Mouse (Mus musculus) B cell, adult 2 months (primary cell): Measurements from ENCODE around the gene Herpud1.

ENCODE experiments used
- DNase-seq, 2 experiments: peaks; one replicate each; pipeline ENCODE4 v3.0.0; 2022

The Herpud1 gene

DNA sequence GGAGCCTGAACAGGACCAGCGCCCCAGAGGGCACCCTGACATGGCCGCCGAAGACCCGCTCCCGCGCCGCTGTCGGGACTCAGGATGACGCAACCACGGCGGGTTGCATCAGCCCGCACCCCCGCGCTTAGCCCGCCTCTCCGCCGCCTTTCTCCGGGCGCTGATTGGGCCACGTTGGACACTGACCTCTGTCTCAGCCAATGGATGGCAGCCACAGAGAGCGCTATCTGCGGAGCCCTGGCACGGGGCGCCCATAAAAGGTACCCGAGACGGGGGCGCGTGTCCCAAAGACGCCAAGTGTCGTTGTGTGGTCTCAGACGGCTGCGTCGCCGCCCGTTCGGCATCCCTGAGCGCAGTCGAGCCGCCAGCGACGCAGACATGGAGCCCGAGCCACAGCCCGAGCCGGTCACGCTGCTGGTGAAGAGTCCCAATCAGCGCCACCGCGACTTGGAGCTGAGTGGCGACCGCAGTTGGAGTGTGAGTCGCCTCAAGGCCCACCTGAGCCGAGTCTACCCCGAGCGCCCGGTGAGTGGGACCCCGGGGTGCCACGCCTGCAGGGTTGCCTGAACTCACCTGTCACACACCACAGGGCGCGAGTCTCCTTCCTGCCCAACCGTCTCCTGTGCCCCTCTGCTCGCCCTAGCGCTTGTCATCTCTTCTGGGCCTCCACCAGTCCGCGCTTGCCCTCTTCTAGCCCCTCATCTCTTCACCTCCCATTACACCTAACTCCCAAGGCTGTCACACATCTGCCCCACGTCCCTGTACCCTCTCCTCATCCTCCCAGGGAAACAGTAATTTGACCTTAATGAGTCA is at the start of gene Herpud1:
Gene Herpud1, plus strand, starts transcription at position 225 of the 813 bp plus-strand sequence.
- peak; percentile 96 for DNase-seq

DNA sequence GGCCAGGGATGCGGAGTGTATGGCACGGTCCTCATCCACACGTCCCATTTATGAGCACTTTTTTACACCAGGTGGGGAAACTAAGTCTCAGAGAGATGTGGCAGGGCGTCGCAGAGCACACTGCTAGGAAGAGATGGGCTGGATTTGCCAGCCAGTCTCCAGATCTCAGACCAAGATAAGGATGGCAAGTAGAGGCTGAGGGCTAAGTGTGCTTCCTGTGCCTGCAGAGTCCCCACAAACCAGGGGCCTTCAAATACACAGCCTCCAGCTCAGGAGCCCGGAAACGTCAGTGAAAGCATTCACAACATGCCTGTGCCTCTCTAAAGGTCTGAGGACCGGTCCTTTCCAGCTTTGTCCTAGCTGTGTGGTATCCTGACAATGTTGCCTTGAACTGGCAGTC is 48.7 kb upstream of the Herpud1 start:
- DNase-seq: no peak

DNA sequence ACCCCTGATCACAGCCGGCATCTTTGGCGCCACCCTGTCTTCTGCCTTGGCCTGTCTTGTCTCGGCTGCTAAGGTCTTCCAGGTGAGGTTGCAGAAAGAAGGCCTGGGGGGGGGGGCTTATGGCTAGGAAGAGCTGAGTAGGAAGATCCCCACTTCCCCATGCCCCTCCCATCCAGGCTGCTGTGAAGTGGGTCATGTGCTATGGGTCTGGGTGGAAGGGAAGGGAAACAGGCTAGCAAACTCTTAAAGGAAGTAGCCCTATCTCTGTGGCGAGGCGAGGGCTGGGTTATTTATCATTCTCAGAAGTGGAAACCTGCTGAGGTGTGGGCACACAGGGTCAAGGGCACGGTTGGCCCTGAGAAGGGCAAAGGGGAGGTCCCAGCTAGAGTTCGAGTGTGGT is 45.4 kb upstream of the Herpud1 start:
- DNase-seq: no peak

DNA sequence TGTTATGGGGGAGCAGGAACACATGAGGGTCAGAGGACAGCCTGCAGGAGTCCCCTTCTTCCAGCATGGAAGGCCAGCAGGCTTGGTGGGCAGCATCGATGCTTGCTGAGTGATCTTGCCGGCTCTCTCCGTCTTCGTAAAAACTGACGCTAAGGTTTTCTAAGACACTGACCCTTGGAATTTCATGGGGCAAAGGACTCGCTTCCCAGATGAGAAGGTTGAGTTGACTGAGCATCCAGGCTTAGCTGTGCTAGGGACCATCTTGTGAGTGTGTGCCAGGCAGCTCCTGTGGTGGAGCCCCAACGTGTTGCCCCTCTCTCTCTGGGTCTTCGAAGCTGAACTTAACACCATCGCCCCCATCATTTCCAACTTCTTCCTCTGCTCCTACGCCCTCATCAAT is 43.5 kb upstream of the Herpud1 start:
- no peak for DNase-seq

DNA sequence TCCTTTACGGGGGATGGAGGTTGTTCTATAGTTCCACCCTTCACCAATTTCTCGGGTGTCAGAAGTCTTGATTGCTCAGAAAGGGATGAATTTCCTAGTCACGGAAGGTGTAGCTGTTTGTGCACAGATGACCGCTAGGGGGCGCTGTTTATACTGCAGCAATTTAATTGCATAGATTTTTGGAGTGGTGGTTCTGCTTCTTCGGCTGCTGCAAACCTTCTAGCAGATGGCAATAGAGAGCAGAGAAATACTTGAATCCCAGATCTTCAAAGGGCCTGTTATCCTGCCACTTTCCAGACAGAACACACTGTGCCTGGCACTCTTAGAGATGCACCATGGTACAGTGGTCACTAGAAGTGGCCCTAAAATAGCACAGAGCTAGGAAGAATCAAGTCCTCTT is 42.9 kb upstream of the Herpud1 start:
- DNase-seq: peak; percentile 92

DNA sequence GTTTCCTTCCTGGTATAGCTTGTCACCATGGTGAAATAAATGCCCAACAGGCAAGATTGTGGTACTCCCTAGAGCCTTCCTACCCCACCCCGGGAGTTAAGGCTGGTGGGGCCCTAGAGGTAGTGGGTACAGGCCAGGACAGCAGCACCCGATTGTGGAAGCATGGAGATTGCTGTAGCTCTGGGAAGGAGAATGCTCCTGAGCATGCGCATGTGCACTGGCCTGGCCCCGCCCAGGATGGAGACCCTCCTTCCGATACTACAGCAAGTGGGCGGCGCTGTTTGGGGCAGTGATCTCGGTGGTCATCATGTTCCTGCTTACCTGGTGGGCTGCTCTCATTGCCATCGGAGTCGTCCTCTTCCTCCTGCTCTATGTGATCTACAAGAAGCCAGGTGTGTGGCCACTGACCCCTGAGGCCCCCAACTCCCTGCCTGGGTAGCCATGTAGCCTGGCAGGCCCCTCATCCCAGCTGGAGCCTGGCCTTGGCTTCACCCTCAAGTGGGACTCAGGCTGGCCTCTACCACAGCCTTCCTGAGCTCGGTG is 42.4 kb upstream of the Herpud1 start:
- no peak for DNase-seq

DNA sequence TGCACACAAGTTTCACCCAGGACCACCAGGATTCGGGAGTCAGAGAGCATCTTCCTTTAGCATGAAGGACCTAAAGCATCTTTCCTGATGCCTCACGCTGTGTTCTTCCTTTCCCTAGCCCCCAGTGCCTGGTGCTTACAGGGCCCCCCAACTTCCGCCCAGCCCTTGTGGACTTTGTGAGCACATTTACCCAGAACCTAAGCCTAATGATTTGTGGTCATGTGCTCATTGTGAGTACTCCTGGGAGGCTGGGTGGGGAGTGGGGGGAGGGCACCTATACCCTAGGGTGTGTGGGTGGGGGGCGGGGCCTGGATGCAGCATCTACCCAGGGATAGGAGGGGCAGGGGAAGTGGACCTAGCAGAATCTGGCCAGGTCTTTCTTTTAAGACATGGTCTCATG is 40.6 kb upstream of the Herpud1 start:
- DNase-seq: no peak

DNA sequence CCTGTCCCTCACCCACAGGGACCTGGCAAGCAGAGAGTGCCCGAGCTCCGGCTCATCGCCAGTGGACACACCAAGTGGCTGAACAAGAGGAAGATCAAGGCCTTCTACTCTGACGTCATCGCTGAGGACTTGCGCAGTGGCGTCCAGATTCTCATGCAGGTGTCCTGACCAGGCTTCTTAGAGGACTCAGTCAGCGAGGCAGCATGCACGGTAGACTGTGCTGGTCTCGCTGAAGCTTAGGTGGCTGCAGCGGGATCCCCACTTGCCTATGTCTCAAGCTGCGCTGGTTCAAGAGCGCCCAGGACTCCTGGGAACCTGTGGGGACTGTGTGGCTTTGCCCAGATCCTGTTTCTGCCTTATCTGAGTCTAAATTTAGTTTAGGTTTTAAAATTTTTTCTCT is 40.0 kb upstream of the Herpud1 start:
- peak; percentile 35 to 46 for DNase-seq

DNA sequence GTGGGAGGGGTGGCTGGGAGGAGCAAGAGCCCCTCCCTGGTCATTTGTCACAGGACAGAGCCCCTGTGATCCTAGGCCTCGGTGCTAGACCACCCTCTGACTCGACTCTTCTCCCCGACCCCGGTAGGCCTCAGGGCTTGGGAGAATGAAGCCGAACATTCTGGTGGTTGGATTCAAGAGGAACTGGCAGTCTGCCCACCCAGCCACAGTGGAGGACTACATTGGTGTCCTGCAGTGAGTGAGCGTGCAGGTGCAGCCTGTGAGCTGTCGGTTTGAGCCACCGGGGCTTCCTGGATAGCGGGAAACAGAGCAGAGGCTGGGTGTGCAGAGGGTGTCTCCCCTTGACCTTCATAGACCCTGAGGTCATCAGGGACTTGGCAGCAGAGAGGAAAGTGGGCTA is 37.8 kb upstream of the Herpud1 start:
- DNase-seq: no peak

DNA sequence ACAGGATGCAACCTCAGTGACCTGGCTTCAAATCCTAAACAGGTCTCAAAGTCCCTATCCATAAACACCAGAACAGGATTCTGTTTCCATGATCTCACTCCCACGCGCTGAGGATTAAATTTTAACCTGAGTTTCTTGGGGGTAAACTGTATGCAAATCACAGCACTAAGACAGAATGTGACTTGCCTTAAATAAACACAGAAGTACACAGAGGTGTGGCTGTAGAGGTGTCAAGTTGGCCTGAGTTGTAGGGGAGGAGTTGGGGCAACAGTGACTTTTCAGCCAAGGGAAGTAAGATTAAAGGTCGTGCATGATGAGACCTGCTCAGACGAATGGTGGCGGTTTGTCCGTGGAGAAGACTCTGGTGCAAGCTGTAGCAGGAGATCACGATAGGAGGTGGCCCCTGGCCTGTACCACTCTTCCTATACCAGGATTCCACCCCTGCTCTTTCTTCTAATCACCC is 32.1 kb upstream of the Herpud1 start:
- DNase-seq: peak in 1 of 2 experiments; percentile 72

DNA sequence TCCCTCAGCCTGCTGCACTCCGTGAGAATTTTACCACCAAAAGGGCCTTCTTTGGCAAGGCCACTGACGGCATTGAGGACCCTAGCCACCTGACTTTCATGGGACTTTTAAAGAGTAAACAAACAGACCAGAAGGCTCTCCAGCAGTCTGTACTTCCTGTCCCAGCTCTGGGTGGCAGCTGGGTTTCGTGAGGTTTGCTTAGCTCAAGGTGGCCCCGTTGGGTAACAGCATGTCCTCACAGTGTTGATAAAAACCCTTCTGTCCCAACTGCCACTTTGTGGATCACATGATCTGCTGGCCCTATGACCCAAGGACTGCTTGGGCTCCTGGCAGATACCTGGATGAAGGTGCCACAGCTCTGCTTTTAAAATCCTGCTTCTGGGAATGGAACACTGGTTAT is 31.7 kb upstream of the Herpud1 start:
- peak in 1 of 2 experiments; percentile 71 for DNase-seq

DNA sequence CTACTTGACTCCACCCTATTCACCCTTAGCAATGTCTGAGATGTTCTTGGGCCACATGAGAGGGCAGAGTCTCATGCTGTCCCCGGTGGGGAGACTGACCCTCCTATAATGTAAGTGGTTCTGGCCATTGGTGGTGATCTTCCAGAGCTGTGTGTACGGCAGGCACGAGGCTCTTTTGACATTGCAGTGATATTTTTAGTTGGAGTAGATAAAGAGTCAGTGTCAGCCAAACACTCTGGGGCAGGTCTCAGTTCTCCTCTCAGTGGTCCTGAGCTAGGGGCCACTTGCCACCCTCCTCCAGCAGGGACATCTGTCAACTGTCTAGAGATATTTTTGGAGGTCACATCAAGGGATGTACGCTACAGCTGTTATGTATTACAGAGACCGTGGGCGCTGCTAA is 29.0 kb upstream of the Herpud1 start:
- DNase-seq: no peak

DNA sequence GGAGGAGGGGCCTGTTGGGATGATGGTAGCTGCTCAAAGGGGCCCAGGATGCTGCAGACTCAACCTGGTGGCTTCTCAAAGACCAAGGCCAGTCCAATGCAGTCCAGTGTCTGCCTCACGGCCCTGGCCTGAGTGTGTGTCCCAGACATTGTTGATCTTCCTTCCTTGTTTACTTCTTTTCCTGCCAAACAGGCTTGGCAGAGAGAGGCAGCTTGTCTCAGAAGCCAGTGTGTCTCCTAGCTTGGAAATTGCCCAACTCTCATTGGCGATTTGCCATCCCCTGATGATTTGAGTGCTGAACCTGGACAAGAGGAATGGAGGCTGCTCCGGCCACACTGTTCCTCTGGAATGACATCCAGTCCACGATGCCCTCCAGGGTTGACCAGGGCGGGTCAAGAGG is 27.7 kb upstream of the Herpud1 start:
- no peak for DNase-seq

DNA sequence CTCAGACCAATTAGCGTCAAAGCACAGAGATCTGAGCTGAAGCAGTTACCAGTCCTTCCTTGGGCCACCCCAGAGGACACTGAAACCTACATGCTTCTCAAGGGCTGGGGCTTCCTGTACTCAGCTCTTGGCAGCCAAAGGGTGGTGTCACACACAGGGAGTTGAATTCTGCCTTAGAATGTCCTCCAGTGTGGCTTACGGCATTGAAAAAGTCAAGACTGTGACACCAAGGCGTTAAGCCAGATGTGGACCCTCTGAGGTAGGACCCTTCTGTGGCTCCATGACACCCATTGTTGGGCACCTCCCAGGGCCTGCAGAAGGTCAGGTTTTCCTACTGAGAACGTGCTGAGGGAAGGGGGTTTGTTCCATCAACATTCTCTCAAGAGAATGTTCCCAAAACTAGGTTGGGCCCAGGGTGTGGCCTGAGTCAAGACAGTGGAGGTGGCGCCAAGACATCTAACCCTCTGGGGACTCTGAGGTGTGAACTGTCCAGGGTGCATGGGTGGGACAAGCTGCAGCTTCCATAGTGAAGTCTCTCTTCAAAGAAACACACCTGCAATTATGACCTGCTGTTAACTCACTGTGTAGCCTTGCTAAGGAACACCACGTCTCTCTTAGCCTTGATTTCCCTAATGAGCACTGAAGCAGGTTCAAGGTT is 24.3 kb upstream of the Herpud1 start:
- no peak for DNase-seq

DNA sequence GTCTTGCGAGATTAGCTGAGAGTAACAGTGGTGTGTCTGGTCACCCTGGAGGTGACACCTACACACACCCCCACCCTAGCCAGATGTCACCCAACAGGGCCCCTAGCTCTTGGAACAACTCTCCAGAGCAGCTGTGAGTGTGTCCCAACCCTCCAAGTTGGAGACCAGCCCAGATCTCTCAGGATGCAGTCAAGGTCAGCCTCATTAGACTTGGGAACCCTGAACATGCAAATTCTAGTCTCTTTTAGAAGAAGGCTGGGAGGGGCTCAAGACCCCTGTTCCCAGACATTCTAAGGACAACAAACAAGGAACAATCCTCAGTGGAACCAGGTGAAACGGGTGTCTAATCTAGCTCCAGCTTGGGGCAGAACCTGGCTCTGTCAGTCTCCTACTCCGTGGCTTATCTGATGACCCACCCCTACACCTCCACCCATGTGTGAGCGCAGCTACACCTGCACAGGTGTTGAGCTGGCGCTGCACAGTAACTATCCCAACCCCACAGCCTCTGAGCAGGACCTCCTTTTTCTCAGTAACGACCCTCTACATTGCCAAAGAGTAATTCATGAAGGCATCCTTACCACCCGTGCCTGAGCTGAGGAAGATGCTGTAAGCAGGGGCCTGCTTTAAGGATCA is 23.5 kb upstream of the Herpud1 start:
- DNase-seq: no peak

DNA sequence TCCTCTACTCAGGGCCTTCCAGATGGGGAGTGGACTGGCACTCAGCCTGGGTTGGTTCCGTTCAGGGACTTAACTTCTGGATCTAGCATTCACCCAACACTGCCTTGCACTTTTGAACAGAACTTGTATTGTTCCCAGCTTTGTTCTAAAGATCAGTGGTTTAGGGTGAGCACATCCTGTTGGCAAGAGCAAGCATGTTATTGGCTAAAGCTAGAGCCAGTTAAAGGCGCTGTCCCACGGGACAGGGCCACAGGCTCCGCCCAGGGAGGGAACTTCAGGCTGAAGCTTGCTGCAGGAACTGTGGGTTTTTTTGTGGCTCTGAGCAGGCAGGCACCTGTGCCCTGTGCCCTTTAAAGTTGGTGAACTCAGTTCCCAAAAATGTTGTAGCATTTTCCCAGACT is 22.9 kb upstream of the Herpud1 start:
- peak; percentile 90 to 92 for DNase-seq

DNA sequence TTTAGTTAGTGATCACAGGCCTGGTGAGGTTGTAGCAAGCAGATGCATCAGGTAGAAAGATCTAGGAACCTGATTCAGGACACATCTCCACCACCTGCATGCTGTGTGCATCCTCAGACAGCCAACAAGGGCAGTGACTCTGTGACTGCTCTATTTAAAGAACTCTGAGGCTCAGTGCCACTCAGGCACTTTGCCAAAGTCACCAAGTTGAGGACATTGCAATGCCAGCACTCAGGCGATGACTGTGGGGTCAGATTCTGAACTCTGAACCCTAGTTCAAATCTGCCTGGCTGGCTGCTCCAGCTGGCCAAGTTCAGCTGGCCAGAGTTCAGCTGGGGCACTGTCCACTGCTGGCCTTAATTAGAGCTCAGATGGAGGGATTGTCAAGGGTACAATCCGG is 22.3 kb upstream of the Herpud1 start:
- no peak for DNase-seq

DNA sequence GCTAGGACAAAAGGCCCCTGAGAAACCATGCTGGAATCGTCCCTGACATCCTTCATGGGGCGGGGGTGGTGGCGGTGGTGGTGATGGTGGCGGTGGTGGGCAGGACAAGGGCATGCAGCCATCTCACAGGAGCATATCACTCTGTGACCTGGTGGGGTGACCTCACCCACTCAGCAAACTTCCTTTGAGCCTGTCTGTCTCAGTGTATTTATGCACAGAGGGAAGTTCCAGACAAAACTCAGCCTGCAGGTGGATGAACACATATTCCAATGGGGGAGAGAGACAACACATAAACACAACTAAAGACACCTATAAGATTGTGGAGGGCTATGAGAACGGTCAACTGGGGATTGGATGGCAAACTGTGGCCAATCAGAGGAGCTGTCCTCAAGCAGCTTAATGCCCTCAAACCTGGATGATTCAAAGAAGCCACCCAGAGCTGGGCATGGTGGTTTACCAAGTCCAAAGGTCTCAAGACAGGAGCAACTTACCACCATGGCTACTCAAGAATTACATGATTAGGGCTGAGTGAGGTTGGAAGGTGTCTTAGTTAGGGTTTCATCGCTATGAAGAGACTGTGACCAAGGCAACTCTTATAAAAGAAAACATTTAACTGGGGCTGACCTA is 21.4 kb upstream of the Herpud1 start:
- DNase-seq: no peak

DNA sequence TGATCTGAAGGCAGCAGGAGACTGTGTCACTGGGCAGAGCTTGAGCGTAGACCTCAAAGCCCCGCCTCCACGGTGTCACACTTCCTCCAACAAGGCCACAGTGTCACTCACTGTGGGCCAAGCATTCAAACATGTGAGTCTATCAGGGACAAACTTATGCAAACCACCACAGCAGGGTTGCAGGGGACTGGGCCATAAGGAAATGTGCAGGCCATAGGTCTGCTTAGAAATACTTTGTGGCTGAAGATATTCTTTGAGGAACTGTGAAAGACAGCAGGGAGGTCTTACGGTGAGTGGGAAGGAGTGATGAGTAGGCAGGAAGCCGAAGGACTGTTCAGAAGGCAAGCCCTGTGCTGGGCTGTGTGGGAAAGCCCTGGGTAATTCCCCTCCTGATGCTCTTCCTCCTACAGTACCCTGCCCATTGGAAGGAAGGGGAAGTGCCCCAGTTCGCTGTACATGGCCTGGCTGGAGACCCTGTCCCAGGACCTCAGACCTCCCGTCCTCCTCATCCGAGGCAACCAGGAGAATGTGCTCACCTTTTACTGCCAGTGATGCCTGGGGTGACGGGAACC is 20.7 kb upstream of the Herpud1 start:
- DNase-seq: peak; percentile 89 to 92

DNA sequence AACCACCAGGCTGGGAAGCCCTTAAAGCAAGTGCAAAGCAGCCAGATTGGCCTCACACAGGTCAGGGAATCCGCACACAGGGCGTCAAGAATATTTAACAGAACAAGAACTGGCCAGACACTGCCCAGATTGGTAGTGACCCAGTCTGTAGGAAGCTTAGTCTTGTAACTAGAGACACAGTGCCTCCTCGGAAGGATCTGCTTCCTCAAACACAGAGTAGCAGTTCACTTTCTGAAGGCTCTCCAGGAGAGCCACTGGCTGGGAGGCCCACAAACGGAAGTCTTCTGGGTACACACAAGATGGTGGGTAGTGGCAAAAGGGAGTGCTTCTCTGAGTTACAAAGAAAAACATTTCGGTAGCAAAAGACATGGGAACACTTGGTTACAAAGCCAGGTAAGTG is 15.4 kb upstream of the Herpud1 start:
- no peak for DNase-seq

DNA sequence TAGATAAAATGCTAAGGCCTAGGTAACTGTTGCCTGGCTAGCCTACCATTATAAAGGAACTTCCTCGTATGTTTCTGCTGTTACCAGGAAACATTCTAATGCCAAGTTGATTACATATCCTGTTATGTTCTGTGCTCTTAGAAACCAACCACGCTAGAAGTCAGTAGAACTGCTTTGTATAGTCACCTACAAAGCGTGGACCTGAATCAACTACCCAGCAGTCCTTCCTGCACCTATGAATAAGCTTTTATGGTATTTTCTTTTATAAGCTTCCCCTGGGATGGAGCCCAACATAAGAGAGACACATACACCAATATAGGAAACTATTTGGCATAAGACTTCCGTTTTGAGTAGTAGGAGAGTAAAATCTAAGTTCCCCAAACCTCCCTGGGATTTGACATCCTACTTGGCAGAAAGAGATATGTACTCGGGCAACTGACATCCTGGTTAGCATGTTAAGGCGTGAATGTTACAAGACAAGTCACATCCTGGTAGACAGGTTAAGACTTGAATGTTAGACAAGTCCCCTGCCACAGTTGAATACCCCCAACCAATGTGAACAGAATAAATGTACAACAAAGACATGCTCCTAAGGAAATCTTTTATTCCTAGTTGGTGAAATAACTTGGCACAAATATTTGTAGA is 13.2 kb upstream of the Herpud1 start:
- DNase-seq: peak in 1 of 2 experiments; percentile 47

DNA sequence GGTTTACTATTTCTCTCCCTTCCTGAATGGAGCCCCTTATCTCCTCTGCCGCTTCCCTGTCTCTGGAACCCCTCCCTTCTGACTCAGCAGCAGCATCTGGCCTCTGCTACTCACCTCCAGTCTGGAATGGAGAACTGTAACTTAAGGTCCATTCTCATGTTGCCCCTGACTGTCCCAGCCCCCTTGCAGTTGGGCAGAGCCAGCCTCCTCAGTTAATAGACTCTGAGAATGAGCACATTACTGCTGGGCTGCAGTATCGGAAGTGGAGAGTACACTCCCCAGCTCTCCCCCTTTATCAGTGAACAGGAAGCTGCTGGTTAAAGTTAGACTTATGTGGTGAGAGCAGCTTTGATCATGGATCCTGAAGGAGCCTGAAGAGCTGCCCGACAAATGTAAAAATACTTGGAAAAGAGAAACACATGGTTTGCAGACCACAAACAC is 10.7 kb upstream of the Herpud1 start:
- DNase-seq: peak; percentile 50 to 54
